Mouse (Mus musculus): ENCODE measurements at regions not wholly inside any gene's neighbourhood (a gene's known extent, or its start where the extent isn't known, plus 50 kb on each side); places are given as distances from the start of the nearest gene placed in this dataset.

DNA sequence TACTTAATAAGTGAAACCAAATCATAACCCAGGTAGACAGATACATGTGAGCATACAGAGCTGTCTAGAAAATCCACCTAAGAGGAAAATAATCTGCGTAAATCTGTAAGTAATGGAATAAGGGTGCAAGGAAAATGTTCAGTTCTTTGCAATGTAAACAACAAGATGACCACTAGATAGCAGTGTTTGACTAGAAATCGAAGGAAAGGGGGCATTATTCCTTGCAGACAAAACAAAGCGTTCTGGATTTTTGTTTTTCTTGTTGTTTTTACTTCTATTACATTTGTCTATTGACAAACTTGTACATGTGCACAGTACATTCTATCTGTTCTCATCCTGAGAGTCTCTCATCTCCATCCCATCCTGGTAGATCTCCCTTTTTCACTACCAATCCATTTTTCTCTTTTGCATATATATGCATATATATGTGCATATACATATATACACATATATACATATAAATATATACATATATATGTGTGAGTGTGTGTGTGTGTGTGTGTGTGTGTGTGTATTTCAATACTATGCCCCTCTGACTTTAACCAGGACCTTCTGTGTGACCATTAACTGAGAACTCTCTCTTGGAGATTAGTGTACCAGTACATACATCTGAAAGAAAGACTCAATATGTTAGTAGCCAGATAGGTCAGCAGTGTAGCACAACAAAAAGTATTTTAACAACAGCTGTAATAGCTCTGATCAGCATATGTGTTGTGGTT is 179.9 kb upstream of the Tacr3 start:
- no peak for TF ChIP-seq POLR2A (IDR thresholded peaks at IDR 0.05; ENCODE audit: borderline replicate concordance, control insufficient read depth, low read depth, low read length)
- TF ChIP-seq CTCF (IDR thresholded peaks at IDR 0.05; ENCODE audit: control insufficient read depth, insufficient read depth, low read length) = no peak

Measured in bone marrow, adult 2 months (tissue).